Mouse (Mus musculus): ENCODE results near the gene Camk1d. TPM values are rescaled to one million over a fixed set of nuclear protein-coding genes. Genes with fewer than 3 reads are reported as not detected.

The Camk1d gene
- total and polyA plus RNA-seq, 2 experiments from 2014 or later: 8.0 to 20.9 TPM

DNA sequence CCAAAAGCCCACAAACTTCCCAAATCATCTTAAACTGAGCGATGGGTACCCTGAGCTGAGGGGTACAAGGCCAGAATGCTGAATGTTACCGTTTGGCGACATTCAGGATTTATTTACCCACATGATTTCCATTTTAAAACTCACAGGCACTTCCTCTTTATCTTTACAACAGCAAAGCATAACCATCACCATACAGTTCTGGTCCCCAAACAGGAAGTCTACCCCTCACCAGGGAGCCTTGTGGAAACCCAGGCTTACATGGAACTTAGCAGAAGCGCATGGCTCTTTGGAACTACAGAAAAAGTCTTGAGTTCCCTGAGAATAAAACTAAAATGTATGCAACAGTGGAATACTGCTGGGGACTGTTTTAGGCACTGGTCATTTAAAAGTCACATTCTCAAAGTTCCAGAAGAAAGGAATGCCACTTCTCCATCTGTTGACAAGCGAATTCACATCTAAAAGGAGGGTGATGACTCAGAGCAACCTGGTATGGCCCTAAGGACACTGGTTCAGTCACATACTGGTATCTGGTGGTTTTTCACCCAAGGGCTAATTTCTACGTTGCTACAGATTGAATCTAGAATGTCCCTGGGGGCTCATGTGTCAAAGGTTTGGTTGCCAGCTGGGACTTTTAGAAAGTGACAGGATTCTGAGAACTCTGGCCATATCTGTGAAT lies 121.7 kb downstream of the Camk1d start:
- no peak overlapping the region for H3K9ac ChIP-seq (replicated peaks; ENCODE audit: low read length, poor library complexity, severe bottlenecking)
- 89% methylated on average over 6 of the region's 6 CpGs for WGBS
- no peaks in the 10 kb centered on the region for H3K4me1 ChIP-seq (ENCODE audit: insufficient read depth, low read length)
- H3K27me3 ChIP-seq (ENCODE audit: insufficient read depth, low read length): no peaks in the 10 kb centered on the region
- no peak for TF ChIP-seq CTCF (IDR thresholded peaks at IDR 0.05)
- ATAC-seq (ENCODE audit: low FRiP score) (no peak), DNase-seq (ENCODE audit: low spot score) (no peak)
- H3K36me3 ChIP-seq (ENCODE audit: insufficient read depth, low read length): no peaks in the 10 kb centered on the region
- H3K27ac ChIP-seq (ENCODE audit: low read depth, low read length): no peak overlapping the region
- H3K4me2 ChIP-seq (ENCODE audit: low read depth, low read length, poor library complexity, severe bottlenecking): no peak overlapping the region
- H3K9me3 ChIP-seq (ENCODE audit: low read length): no peaks in the 10 kb centered on the region
- H3K4me3 ChIP-seq (ENCODE audit: low read depth, low read length): no peak overlapping the region

DNA sequence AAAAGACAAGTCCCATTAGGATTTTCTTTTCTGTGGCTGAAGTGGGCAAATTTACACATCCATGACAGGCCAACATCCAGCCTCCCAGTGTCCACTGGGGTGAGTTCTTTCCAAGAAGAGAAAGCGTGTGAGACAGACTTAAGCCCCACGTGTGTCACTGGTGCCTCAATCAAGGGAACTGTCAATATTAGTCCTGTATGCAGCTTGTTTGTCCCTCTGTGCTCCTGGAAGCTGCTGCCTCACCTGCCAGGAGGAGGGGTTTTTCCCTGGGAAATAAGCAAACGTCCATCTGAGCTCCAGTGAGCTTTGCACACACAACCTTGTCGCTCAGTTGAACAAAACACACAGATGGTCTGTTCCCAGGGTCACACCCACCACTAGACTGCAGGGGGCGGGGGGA lies 124.2 kb downstream of the Camk1d start:
- Histone ChIP-seq H3K4me3 (ENCODE audit: low read depth, low read length) (no peak overlapping the region), H3K4me2 (ENCODE audit: low read depth, low read length, poor library complexity, severe bottlenecking) (no peak overlapping the region), H3K27ac (ENCODE audit: low read depth, low read length) (no peak overlapping the region), H3K4me1 (ENCODE audit: insufficient read depth, low read length) (no peaks in the 10 kb centered on the region), H3K27me3 (ENCODE audit: insufficient read depth, low read length) (no peaks in the 10 kb centered on the region), H3K9me3 (ENCODE audit: low read length) (no peaks in the 10 kb centered on the region), H3K9ac (replicated peaks; ENCODE audit: low read length, poor library complexity, severe bottlenecking) (no peak overlapping the region), H3K36me3 (ENCODE audit: insufficient read depth, low read length) (no peaks in the 10 kb centered on the region)
- no peak for TF ChIP-seq CTCF (IDR thresholded peaks at IDR 0.05)
- 77% methylated on average over 5 of the region's 5 CpGs for WGBS
- no peak for ATAC-seq (ENCODE audit: low FRiP score)
- DNase-seq (ENCODE audit: low spot score): no peak

DNA sequence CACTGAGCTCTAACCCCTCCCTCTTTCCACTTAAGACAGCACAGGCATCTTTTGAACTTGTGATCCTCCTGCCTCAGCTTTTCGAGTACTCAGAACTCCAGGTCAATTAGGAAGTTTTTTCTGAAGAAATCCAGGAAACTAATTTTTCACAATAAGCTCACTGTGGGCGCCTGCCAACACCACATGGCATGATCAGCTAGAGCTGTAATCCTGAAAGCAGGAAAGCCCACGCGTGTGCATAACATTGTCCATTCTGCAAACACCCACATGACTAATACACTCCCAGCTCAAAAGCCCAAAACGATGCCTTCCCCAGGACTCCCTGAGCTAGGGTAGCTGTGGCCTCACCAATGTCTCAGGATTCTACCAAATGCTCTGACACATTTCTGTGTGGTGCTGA lies 125.2 kb downstream of the Camk1d start:
- no peaks in the 10 kb centered on the region for H3K4me1 ChIP-seq (ENCODE audit: insufficient read depth, low read length)
- no peak overlapping the region for H3K27ac ChIP-seq (ENCODE audit: low read depth, low read length)
- H3K4me3 ChIP-seq (ENCODE audit: low read depth, low read length): no peak overlapping the region
- H3K9ac ChIP-seq (replicated peaks; ENCODE audit: low read length, poor library complexity, severe bottlenecking): no peak overlapping the region
- no peaks in the 10 kb centered on the region for H3K27me3 ChIP-seq (ENCODE audit: insufficient read depth, low read length)
- ATAC-seq (ENCODE audit: low FRiP score) (no peak), DNase-seq (ENCODE audit: low spot score) (no peak)
- no peak for TF ChIP-seq CTCF (IDR thresholded peaks at IDR 0.05)
- H3K4me2 ChIP-seq (ENCODE audit: low read depth, low read length, poor library complexity, severe bottlenecking): no peak overlapping the region
- no peaks in the 10 kb centered on the region for H3K36me3 ChIP-seq (ENCODE audit: insufficient read depth, low read length)
- H3K9me3 ChIP-seq (ENCODE audit: low read length): no peaks in the 10 kb centered on the region
- WGBS: 89% methylated on average over 5 of the region's 5 CpGs

DNA sequence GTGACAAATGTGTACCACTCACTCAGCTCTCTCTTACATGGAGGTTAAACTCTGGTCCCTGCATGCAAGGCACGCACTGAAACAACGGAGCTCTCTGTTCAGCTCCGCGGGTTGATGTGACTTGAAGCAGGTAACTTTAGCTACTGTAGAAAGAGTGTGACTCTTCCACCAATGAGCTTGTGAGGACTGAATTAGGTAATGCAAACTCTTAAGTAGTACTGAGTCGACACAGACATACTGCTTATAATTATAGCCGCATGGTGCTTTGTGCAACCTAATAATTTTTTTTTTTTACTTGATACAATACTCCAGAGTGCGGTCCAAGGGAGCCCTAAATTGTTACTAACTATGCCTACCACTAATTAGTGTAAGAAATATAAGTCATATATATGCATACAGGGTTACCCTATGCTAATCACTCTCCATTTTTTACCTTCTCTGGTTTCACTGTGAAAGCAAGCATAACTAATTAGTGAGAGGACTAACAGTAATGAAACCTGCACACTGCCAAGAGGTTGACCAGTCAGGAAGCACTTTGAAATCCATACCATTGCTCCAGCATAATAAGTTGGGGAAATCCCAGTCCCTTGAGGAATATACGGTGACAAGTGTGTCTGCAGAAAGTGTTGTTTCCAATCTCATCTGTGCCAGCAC lies 125.9 kb downstream of the Camk1d start:
- no peaks in the 10 kb centered on the region for H3K9me3 ChIP-seq (ENCODE audit: low read length)
- H3K36me3 ChIP-seq (ENCODE audit: insufficient read depth, low read length): no peaks in the 10 kb centered on the region
- H3K4me3 ChIP-seq (ENCODE audit: low read depth, low read length): no peak overlapping the region
- no peak for TF ChIP-seq CTCF (IDR thresholded peaks at IDR 0.05)
- H3K27me3 ChIP-seq (ENCODE audit: insufficient read depth, low read length): no peaks in the 10 kb centered on the region
- ATAC-seq (ENCODE audit: low FRiP score): no peak
- no peak for DNase-seq (ENCODE audit: low spot score)
- H3K9ac ChIP-seq (replicated peaks; ENCODE audit: low read length, poor library complexity, severe bottlenecking): no peak overlapping the region
- no peak overlapping the region for H3K4me2 ChIP-seq (ENCODE audit: low read depth, low read length, poor library complexity, severe bottlenecking)
- no peak overlapping the region for H3K27ac ChIP-seq (ENCODE audit: low read depth, low read length)
- 90% methylated on average over 8 of the region's 8 CpGs for WGBS
- no peaks in the 10 kb centered on the region for H3K4me1 ChIP-seq (ENCODE audit: insufficient read depth, low read length)

DNA sequence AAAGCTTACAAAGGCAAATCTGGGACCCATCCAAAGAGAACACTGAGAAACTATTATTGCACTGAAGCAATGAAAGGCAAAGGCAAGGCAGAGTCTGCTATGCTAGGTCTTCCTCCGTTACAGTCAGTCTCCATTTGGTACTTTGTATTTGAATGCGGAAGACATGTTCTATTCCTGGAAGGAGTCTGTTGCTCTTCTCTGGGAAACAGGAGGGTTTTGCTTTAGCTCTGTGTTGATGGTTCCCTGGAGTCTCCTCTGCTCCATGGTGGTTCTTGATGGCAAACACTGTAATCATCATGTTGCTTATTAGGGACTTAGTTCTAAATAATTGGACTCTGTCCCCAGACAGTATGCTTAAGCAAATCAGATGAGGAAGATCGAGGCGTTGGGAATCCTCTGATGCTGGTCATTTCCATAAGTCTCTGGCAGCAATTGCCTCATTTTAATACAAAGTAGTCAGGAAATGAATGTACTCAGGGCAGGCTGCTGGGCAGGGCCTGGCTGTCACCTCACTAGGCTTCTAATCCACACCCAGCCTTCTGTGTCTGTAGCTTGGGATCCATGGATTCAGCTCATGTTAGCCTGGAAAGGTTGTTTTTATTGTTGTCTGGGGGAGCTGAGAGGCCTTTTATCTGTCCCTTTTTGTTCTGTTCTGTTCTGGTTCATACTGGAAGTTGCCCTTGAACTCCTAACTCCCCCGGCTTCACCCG lies 129.8 kb downstream of the Camk1d start:
- Histone ChIP-seq H3K27me3 (ENCODE audit: insufficient read depth, low read length) (no peaks in the 10 kb centered on the region), H3K9ac (replicated peaks; ENCODE audit: low read length, poor library complexity, severe bottlenecking) (no peak overlapping the region), H3K9me3 (ENCODE audit: low read length) (no peaks in the 10 kb centered on the region), H3K27ac (ENCODE audit: low read depth, low read length) (no peak overlapping the region), H3K4me2 (ENCODE audit: low read depth, low read length, poor library complexity, severe bottlenecking) (no peak overlapping the region), H3K36me3 (ENCODE audit: insufficient read depth, low read length) (no peaks in the 10 kb centered on the region), H3K4me3 (ENCODE audit: low read depth, low read length) (no peak overlapping the region), H3K4me1 (ENCODE audit: insufficient read depth, low read length) (no peaks in the 10 kb centered on the region)
- TF ChIP-seq CTCF (IDR thresholded peaks at IDR 0.05): no peak
- peak; percentile 13 for DNase-seq (ENCODE audit: low spot score)
- WGBS: 59% methylated on average over 6 of the region's 6 CpGs
- ATAC-seq (ENCODE audit: low FRiP score): no peak

DNA sequence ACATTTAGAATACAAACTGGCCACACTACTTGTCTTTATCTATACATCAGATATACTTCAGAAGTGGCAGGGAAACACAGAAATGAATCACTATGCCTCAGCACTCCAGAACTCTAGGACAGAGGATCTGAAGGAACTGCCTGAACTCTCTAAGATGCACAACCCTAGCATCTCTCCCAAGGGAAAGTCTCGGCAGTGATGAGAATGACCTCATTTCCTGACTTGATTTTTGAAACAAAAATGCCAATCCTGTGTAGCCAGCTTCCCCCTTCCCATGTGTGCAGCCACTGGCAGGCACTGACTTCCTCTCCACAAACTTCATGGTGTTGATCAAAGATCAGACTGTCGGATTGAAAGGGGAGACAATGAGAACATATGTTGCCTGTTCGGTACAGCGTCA lies 134.9 kb downstream of the Camk1d start:
- 68% methylated on average over 4 of the region's 4 CpGs for WGBS
- no peaks in the 10 kb centered on the region for H3K27me3 ChIP-seq (ENCODE audit: insufficient read depth, low read length)
- no peaks in the 10 kb centered on the region for H3K36me3 ChIP-seq (ENCODE audit: insufficient read depth, low read length)
- no peak overlapping the region for H3K27ac ChIP-seq (ENCODE audit: low read depth, low read length)
- DNase-seq (ENCODE audit: low spot score): peak; percentile 9
- no peak overlapping the region for H3K4me2 ChIP-seq (ENCODE audit: low read depth, low read length, poor library complexity, severe bottlenecking)
- no peak overlapping the region for H3K4me3 ChIP-seq (ENCODE audit: low read depth, low read length)
- TF ChIP-seq CTCF (IDR thresholded peaks at IDR 0.05): no peak
- no peaks in the 10 kb centered on the region for H3K9me3 ChIP-seq (ENCODE audit: low read length)
- 0 out of 2 replicates have a peak, but pooled peaks cover 3% of the 10 kb centered on the region for H3K4me1 ChIP-seq (ENCODE audit: insufficient read depth, low read length)
- no peak overlapping the region for H3K9ac ChIP-seq (replicated peaks; ENCODE audit: low read length, poor library complexity, severe bottlenecking)
- ATAC-seq (ENCODE audit: low FRiP score): no peak
